Mouse (Mus musculus) heart, postnatal 4 days (tissue): ENCODE measurements around the gene Rtel1. TPM values are rescaled to one million over a fixed set of nuclear protein-coding genes. Genes with fewer than 3 reads are reported as not detected.

Experiments
- DNase-seq: peaks from one replicate; pipeline ENCODE4 v3.0.0; 2021
- total RNA-seq, 2 experiments: library from RNA; stranded (reverse); gene quantifications; 2 replicates each; pipeline ENCODE4 v1.2.3; 2021

Gene Rtel1
- total RNA-seq, 2 experiments from 2014 or later = 42.9 to 46.9 TPM

DNA sequence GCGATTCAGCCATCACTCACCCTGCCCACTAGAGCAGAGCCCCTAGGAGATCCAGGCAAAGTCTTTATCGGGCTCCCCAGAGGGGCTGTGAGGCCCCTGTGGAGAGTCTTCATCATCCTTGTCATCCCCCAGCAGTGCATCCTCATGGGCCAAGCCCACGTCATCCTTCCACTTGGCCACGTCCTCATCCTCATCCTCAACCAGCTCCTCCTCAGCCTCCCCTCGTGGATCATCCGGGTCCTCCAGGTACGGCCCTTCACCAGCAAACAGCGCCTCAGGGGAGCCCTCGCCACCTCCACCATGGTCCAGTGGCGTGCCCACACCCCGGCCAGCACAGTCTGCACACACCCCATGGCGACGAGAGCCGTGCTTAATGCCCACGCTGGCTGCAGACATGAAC lies 71.5 kb downstream of the Rtel1 start:
- DNase-seq = no peak

DNA sequence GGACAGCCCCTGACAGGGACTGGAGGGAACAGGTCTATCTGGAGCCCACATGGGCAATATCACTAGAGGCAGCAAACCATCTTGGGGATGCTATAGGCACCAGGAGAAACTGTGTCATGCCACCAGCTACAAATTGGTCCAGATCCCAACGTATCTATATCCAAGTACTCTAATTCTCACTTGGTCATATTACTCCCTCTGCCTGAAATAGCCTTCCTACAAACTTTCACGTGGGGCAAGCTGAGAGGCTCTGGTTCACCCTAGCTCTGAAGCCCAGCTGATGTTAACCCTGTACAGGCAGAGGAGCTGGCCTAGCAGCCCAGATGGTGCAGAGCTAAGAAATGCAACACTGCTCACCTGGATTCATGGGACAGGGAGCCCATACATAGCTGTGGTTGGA lies 72.0 kb downstream of the Rtel1 start:
- no peak for DNase-seq

DNA sequence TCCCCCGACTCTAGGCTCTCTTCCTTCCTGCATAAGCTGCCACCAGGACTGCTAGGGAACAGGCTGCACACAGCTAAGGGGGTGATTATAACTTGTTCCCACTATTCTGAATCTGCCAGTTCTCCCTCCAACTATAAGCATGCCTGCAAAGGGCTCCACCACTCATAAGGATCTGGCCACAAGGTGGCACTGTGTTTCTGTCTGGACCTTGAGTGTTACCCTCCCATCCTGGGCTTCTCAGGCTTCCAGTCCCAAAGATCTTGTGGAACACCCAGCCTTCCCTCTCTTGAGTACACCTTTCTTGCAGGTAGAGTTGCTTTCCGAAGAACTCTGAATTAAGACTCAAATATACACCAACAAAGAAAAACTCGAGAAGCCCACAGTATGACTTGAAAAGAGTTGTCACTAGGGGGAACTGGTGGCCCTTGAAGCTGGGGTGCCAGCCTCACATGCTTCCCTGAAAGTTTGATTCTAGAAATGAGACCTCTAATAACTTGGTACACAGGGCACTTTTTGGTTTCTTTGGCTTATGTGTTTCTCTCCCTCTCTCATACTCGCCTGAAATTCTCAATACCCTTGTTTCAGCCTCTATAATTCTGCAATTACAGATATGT lies 73.2 kb downstream of the Rtel1 start:
- DNase-seq = peak; percentile 92

DNA sequence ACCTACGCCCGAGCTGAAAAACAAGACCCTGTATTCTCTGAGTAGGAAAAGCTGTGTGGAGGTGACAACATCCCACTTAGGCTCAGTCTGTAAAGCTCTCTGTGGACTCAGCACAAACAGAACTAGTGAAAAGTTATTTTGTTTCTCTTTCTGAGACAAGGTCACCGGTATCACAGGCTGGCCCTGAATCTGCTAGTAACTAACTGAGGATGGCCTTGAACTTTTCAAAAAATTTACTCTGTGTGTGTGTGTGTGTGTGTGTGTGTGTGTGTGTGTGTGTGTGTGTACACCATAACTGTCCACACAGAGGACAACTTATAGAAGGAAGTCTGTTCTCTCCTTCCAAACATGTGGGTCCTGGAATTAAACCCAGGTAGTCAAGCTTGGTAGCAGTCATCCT lies 74.5 kb downstream of the Rtel1 start:
- no peak for DNase-seq

DNA sequence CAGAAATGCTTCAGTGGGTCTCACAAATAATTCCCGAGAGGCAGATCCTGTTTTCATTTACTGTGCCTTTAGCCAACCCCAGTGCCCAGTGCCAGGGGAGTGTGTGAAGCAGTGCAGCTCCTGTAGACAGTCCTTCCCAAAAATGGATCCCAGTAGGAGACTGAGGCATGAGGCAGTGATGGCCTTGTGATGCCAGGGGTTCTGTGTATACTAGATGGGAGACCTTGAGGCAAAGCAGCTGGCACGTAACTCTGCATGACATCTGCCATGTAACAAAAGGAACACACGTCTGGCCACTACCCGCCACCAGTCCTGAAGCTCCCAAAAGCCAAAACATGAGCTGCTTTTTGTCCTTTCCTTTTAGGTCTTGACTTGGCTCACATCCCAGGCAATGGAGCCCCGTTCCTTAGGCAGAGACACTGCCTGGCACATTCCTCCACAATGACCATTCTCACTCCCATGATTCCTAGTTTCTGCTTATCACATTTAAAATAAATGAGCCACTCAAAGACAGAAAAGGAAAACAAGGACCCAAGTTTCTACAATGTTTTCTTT lies 77.7 kb downstream of the Rtel1 start:
- peak; percentile 41 for DNase-seq

DNA sequence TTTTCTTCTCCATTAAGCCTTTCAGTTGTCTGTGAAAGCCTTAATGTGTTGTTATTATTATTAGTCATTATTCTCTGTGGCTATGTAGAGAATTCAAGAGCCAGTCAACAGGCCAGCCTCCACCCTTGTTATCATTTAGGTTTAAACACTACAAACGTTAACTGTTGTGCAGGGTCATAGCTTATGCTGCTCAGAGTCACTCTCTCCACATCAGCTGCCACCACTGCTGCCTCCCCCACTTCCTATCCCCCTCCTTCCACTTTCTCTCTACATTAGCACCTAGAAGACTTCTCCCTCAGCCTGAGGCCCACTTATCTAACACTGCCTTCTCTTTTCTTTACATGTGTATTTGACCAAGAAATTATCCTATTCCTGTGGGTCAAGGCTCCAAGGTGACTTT lies 82.0 kb downstream of the Rtel1 start:
- DNase-seq = no peak

DNA sequence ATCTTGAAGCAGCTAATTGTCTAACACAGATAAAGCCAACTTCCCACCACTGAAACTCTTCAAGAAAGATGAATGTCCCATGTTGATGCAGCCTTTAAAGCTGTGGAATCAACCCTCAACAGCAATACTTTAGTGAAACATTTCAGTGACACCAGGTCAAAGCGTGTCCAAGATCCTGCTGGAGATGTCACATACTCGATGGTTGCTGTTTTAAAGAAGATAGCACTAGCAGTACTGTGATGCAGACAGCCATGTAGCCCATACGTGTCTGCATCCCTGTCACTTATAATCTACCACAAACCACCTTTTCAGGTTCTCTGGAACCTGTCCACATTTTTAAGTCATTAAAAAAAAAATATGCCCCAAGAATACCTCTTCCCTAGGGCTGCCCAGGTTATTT lies 84.2 kb downstream of the Rtel1 start:
- DNase-seq = no peak

Other genes with a start within 250 kb of the Rtel1 start
- under 1 TPM in 1 of 2 experiments, not detected in 1; 0.29 TPM for gene Kcnq2, start 184.4 kb upstream of the Rtel1 start, total RNA-seq
- gene Eef1a2, start 162.7 kb upstream of the Rtel1 start, total RNA-seq = 100 to 1,000 TPM; 460 to 501 TPM
- 10 to 100 TPM; 65.9 to 66.8 TPM for gene Ppdpf, start 132.5 kb upstream of the Rtel1 start, total RNA-seq
- not detected for gene Ptk6, start 117.0 kb upstream of the Rtel1 start, total RNA-seq
- under 1 TPM in 1 of 2 experiments, not detected in 1; 0.09 TPM for gene Srms, start 106.6 kb upstream of the Rtel1 start, total RNA-seq
- gene Fndc11, start 99.7 kb upstream of the Rtel1 start, total RNA-seq = not detected
- 1 to 10 TPM; 9.2 to 9.4 TPM for gene Helz2, start 77.7 kb upstream of the Rtel1 start, total RNA-seq
- 10 to 100 TPM; 15.6 to 20.2 TPM for gene Gmeb2, start 31.7 kb upstream of the Rtel1 start, total RNA-seq
- gene Stmn3, start 5.2 kb upstream of the Rtel1 start, total RNA-seq = under 1 TPM; 0.24 to 0.47 TPM
- gene Zgpat, start 45.2 kb downstream of the Rtel1 start, total RNA-seq = 10 to 100 TPM; 20.7 to 22.8 TPM
- 10 to 100 TPM; 39.6 to 41.0 TPM for gene Arfrp1, start 45.7 kb downstream of the Rtel1 start, total RNA-seq
- gene Lime1, start 60.3 kb downstream of the Rtel1 start, total RNA-seq = 1 to 10 TPM; 8.8 to 8.9 TPM
- gene Zbtb46, start 139.7 kb downstream of the Rtel1 start, total RNA-seq = 10 to 100 TPM; 14.9 to 16.5 TPM
- not detected for gene Abhd16b, start 173.5 kb downstream of the Rtel1 start, total RNA-seq
- gene Tpd52l2, start 177.4 kb downstream of the Rtel1 start, total RNA-seq = 10 to 100 TPM; 65.9 to 72.7 TPM
- gene Dnajc5, start 200.7 kb downstream of the Rtel1 start, total RNA-seq = 100 to 1,000 TPM; 111 to 119 TPM